In the genomic region with DNA sequence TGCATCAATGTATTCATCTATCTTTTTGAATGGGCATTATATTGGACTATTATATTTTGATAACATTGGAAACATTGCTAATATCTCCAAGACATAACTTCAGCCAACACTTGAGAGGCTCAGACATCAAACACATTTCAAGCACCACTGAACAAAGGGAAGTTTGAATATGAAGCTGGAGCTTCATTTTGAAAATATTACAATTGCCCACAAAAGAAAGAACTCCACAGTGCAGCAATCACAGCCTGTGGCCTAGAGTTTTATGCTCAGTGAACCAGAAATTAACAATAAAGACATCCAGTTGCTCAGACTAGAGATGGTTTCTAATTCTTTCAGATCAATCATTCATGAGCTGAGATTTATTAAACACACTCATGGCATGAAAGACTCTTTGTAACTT, we compare ENCODE assay signal across 20 mouse cellular contexts.
A peak's percentile ranks its signal among the peaks of the same experiment; 100 is the strongest.
DNase-seq lines count a peak whose midpoint lies in the region; ATAC-seq and TF ChIP-seq lines count a peak whose summit lies in the region.
"Had no signal": no experiment of that assay in that cellular context is flagged by ENCODE, and none has a peak within 500 bp of the region (broad histone marks: within the 10 kb centered on the region; RNA-seq: fewer than 3 reads in every experiment).

No protein-coding gene starts in this region.

- no peaks in the 10 kb centered on the region for H3K9me3 ChIP-seq in forebrain, embryonic 11.5 days (ENCODE audit: control insufficient read depth, low read length)
- H3K9me3 ChIP-seq in forebrain, embryonic 13.5 days (replicated peaks) = no peaks in the 10 kb centered on the region
- H3K9me3 ChIP-seq in midbrain, embryonic 12.5 days = no peaks in the 10 kb centered on the region
- H3K9me3 ChIP-seq in midbrain, embryonic 10.5 days (replicated peaks) = no peaks in the 10 kb centered on the region
- H3K9me3 ChIP-seq: embryonic facial prominence, embryonic 13.5 days; heart, embryonic 12.5 days; hindbrain, embryonic 12.5 days had no signal

- intact Hi-C loops in heart, adult 2 months (cut with DNase I) = no loop called here

- no peak overlapping the region for H3K27ac ChIP-seq in forebrain, embryonic 11.5 days (ENCODE audit: low read depth, low read length)
- no peak overlapping the region for H3K27ac ChIP-seq in forebrain, embryonic 13.5 days
- no peak overlapping the region for H3K27ac ChIP-seq in midbrain, embryonic 12.5 days (replicated peaks)
- no peak overlapping the region for H3K27ac ChIP-seq in midbrain, embryonic 10.5 days (replicated peaks)
- no peak overlapping the region for H3K27ac ChIP-seq in heart, adult 2 months
- H3K27ac ChIP-seq: embryonic facial prominence, embryonic 13.5 days; hindbrain, embryonic 12.5 days had no signal

- H3K9ac ChIP-seq in forebrain, embryonic 11.5 days (ENCODE audit: low read length) = no peak overlapping the region
- H3K9ac ChIP-seq in forebrain, embryonic 13.5 days = no peak overlapping the region
- no peak overlapping the region for H3K9ac ChIP-seq in midbrain, embryonic 12.5 days (replicated peaks)
- H3K9ac ChIP-seq in heart, adult 2 months (ENCODE audit: low read depth, low read length) = no peak overlapping the region
- H3K9ac ChIP-seq: embryonic facial prominence, embryonic 13.5 days; forebrain, postnatal 0 days; heart, embryonic 12.5 days; hindbrain, embryonic 12.5 days had no signal

- TF ChIP-seq POLR2A in heart, adult 2 months (IDR thresholded peaks at IDR 0.05; ENCODE audit: insufficient read depth, low read depth, low read length) = no peak

- peak; percentile 62 for ATAC-seq in forebrain, embryonic 11.5 days (replicated peaks; ENCODE audit: low FRiP score)
- ATAC-seq in forebrain, embryonic 13.5 days = no peak
- peak; percentile 41; the same call in 1 of the 2 replicates for ATAC-seq in midbrain, embryonic 12.5 days (ENCODE audit: low FRiP score, low read depth)
- ATAC-seq: forebrain, postnatal 0 days; hindbrain, embryonic 16.5 days; inflammation-experienced regulatory T-cells, adult 6 months; intestine, postnatal 0 days had no signal

- no peaks in the 10 kb centered on the region for H3K27me3 ChIP-seq in forebrain, embryonic 11.5 days (ENCODE audit: control insufficient read depth, insufficient read depth, low read length)
- H3K27me3 ChIP-seq in forebrain, embryonic 13.5 days = no peaks in the 10 kb centered on the region
- no peaks in the 10 kb centered on the region for H3K27me3 ChIP-seq in midbrain, embryonic 12.5 days
- no peaks in the 10 kb centered on the region for H3K27me3 ChIP-seq in midbrain, embryonic 10.5 days (ENCODE audit: low read depth, poor library complexity, severe bottlenecking)
- H3K27me3 ChIP-seq in heart, adult 2 months (ENCODE audit: control insufficient read depth, insufficient read depth, low read length) = no peaks in the 10 kb centered on the region
- H3K27me3 ChIP-seq: embryonic facial prominence, embryonic 13.5 days; heart, embryonic 12.5 days; hindbrain, embryonic 12.5 days had no signal

- no peak for DNase-seq in forebrain, embryonic 11.5 days (ENCODE audit: low spot score)
- no peak for DNase-seq in midbrain, embryonic 10.5 days (ENCODE audit: low spot score)
- peak; percentile 1 for DNase-seq in mesoderm, embryonic 11.5 days (ENCODE audit: low read depth, low spot score)
- DNase-seq in heart, adult 2 months = no peak
- no peak for DNase-seq in cerebellum, postnatal 14 days
- DNase-seq: adrenal gland, adult 8-10 months; adrenal gland, postnatal 36 days; cerebellum, adult 11 months; cerebellum, adult 8-10 months; cerebellum, postnatal 25 days; forebrain, postnatal 0 days; gastrocnemius, postnatal 14 days had no signal

- H3K4me3 ChIP-seq in forebrain, embryonic 11.5 days (ENCODE audit: low read depth, low read length) = no peak overlapping the region
- H3K4me3 ChIP-seq in forebrain, embryonic 13.5 days = no peak overlapping the region
- no peak overlapping the region for H3K4me3 ChIP-seq in midbrain, embryonic 12.5 days
- no peak overlapping the region for H3K4me3 ChIP-seq in midbrain, embryonic 10.5 days
- H3K4me3 ChIP-seq in heart, adult 2 months = no peak overlapping the region
- H3K4me3 ChIP-seq: embryonic facial prominence, embryonic 13.5 days; heart, embryonic 12.5 days; hindbrain, embryonic 12.5 days had no signal

- no peaks in the 10 kb centered on the region for H3K79me2 ChIP-seq in heart, adult 2 months (replicated peaks; ENCODE audit: control insufficient read depth, insufficient read depth, low read length)

- no peak overlapping the region for H3K4me2 ChIP-seq in forebrain, embryonic 11.5 days (ENCODE audit: low read depth, low read length, severe bottlenecking)
- H3K4me2 ChIP-seq in forebrain, embryonic 13.5 days = no peak overlapping the region
- no peak overlapping the region for H3K4me2 ChIP-seq in midbrain, embryonic 12.5 days (replicated peaks)
- H3K4me2 ChIP-seq: embryonic facial prominence, embryonic 13.5 days; heart, embryonic 12.5 days; hindbrain, embryonic 12.5 days had no signal

- no peaks in the 10 kb centered on the region for H3K36me3 ChIP-seq in forebrain, embryonic 11.5 days (ENCODE audit: control insufficient read depth, insufficient read depth, low read length)
- no peaks in the 10 kb centered on the region for H3K36me3 ChIP-seq in forebrain, embryonic 13.5 days (ENCODE audit: poor library complexity, severe bottlenecking)
- no peaks in the 10 kb centered on the region for H3K36me3 ChIP-seq in midbrain, embryonic 12.5 days
- no peaks in the 10 kb centered on the region for H3K36me3 ChIP-seq in midbrain, embryonic 10.5 days
- H3K36me3 ChIP-seq in heart, adult 2 months (ENCODE audit: control insufficient read depth, insufficient read depth, low read length) = no peaks in the 10 kb centered on the region
- H3K36me3 ChIP-seq: embryonic facial prominence, embryonic 13.5 days; heart, embryonic 12.5 days; hindbrain, embryonic 12.5 days had no signal

- no peak for TF ChIP-seq EP300 in heart, adult 2 months (IDR thresholded peaks at IDR 0.05; ENCODE audit: insufficient read depth, low read depth, low read length)

- H3K4me1 ChIP-seq in forebrain, embryonic 11.5 days (replicated peaks; ENCODE audit: control insufficient read depth, insufficient read depth, low read length) = no peaks in the 10 kb centered on the region
- H3K4me1 ChIP-seq in forebrain, embryonic 13.5 days = no peaks in the 10 kb centered on the region
- no peaks in the 10 kb centered on the region for H3K4me1 ChIP-seq in midbrain, embryonic 12.5 days
- peaks cover 6% of the 10 kb centered on the region; the same call in 1 of the 2 replicates for H3K4me1 ChIP-seq in midbrain, embryonic 10.5 days
- no peaks in the 10 kb centered on the region for H3K4me1 ChIP-seq in heart, adult 2 months (ENCODE audit: control insufficient read depth, insufficient read depth, low read length)
- H3K4me1 ChIP-seq: embryonic facial prominence, embryonic 13.5 days; heart, embryonic 12.5 days; hindbrain, embryonic 12.5 days had no signal

- no peak for TF ChIP-seq CTCF in heart, adult 2 months (IDR thresholded peaks at IDR 0.05)
